Mouse (Mus musculus) olfactory bulb, adult 2 months (tissue): ENCODE results near the gene Gm6526. TPM values are rescaled to one million over a fixed set of nuclear protein-coding genes. Genes with fewer than 3 reads are reported as not detected.
"Not testable (repeated sequence)": the region's sequence is repeated elsewhere in the genome, so short reads cannot be mapped to it uniquely, and the experiment has no call there.

Experiments used
- H3K27ac ChIP-seq: fragments of 200-500 bp; 2 replicates; pipeline ENCODE4 v1.5.1; 2012; ENCODE audit warnings: low read depth, low read length; ENCODE audit not compliant: insufficient read depth
- H3K4me1 ChIP-seq: fragments of 200-500 bp; 2 replicates; pipeline ENCODE4 v1.6.1; 2012; ENCODE audit warnings: low read length; ENCODE audit not compliant: control insufficient read depth, insufficient read depth
- H3K4me3 ChIP-seq: fragments of 200-500 bp; 2 replicates; pipeline ENCODE4 v1.5.1; 2012; ENCODE audit warnings: mild to moderate bottlenecking, low read depth, low read length, moderate library complexity; ENCODE audit not compliant: insufficient read depth
- CTCF ChIP-seq: fragments of 200-500 bp; IDR thresholded peaks from 2 replicates; pipeline ENCODE4 v1.5.1; 2012; ENCODE audit warnings: low read depth, mild to moderate bottlenecking, low read length, moderate library complexity; ENCODE audit not compliant: insufficient read depth
- POLR2A ChIP-seq: fragments of 200-500 bp; IDR thresholded peaks from 2 replicates; pipeline ENCODE4 v1.6.1; 2012; ENCODE audit warnings: mild to moderate bottlenecking, low read depth, low read length, moderate library complexity; ENCODE audit not compliant: insufficient read depth
- WGBS: fragments of 180-500 bp; shearing (Covaris S2); methylation state at CpG from one replicate; pipeline ENCODE4 v1.1.7; 2018; 5-methylcytosine and 5-hydroxymethylcytosine counted together
- polyA plus RNA-seq: library from polyadenylated mRNA; stranded (reverse); fragments of >200 nt; gene quantifications from 2 replicates; pipeline ENCODE4 v1.2.4, GENCODE M21; 2012; ENCODE audit warnings: low replicate concordance; ENCODE audit not compliant: missing spikeins, insufficient read depth, insufficient read length

Gm6526 gene
- polyA plus RNA-seq = not detected in 2 replicates

- WGBS = 74% methylated on average over 4 of the region's 4 CpGs
- not testable (repeated sequence) for H3K27ac ChIP-seq, H3K4me1 ChIP-seq, H3K4me3 ChIP-seq
Observed at GRCm38 (mm10) chr14:43747566-43747965, at the start of gene Gm6526. TSS of gene Gm6526 (plus strand) at chr14:43747866.

DNA sequence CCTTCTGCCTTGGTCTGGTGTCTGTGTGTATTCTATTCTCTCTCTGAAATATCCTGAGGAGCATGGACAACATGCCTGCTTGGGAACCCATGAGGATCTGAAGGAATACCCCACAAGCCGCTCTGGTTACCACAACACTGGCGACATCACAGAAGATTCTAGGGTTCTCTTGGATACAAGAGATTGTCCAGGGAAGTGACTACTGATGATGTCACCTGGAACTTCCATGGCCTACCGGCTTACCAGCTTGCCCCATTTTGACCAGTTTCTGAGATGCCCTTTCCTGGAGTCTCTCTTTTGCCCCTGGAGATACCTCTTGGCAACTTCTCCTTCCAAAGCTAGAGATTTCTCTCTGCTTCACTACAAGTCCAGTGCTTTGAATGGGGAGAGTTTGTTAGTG is 20.3 kb upstream of the Gm6526 start, which contains the start of gene Gm16506:
Gene Gm16506 (minus strand): TSS at position 101 of the 400 bp plus-strand sequence.
- not testable (repeated sequence) for H3K27ac ChIP-seq, H3K4me1 ChIP-seq, H3K4me3 ChIP-seq
- 93% methylated on average over 2 of the region's 3 CpGs for WGBS

GRCm38 (mm10) chr14:43784645-43785044 is 37.0 kb downstream of the Gm6526 start, which contains the start of gene Gm8180:
TSS of gene Gm8180 (minus strand) at chr14:43784745.
- H3K27ac ChIP-seq, H3K4me3 ChIP-seq, H3K4me1 ChIP-seq: not testable (repeated sequence)
- 90% methylated on average over 3 of the region's 3 CpGs for WGBS

DNA sequence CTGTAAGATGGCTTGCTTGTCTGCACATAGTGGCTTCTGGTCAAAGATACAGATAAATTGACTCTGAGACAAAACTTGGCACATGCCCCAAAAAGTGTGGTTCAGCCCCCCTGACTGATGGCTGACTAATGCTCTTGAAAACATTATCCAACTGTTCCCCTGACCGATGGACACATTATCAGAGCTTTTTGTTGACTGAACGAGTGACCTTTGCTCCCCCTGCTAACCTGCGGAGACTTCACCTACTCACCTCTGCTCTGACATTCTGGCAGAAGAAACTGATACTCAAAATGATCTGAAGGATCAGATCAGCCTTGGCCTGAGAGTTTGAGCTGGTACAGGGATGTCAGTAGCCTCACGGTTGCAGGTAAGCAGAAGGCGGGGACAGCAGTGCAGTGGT is 46.1 kb downstream of the Gm6526 start:
- H3K27ac ChIP-seq, H3K4me3 ChIP-seq: not testable (repeated sequence)
- WGBS = 88% methylated on average over 5 of the region's 5 CpGs

DNA sequence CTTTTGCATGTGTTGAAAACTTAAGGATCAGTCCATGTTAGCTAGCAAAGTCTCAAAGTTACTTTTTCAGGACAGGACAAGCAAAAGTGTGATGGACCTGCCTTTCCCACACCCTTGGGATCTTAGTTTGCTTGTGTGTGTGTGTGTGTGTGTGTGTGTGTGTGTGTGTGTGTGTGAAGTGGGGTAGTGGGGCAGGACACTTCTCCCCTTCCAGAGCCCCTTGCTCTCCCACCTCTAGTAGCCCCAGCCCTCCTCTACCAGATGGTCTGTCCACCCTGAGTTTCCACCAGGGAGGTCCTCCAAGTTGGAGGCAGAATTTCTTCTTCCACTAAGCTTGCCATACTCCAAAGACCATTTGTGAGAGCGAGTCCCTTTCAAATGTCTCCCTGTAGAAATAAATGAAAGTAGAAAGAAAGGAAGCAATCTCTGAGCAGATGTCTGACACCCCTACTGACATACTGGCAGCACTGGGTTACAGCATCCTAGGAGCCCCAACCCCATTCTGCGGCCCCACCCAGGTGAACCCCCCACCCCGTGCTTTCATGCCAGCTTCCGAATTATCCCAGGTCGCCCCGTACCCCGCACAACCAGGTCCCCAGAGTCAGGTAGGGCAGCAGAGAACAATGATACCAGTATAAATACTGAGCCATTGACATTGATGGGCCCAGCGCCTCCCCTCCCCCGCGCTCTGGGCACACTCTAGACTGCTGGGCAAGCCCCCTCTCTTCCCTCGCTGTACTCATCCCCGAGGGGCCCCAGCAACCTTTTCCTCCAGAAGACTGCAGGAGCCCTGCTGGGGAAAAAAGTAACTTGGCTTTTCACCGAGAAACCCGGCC is 48.6 kb downstream of the Gm6526 start:
- TF ChIP-seq CTCF (no peak), POLR2A (no peak)
- Histone ChIP-seq H3K4me1 (peaks cover 9% of the 10 kb centered on the region; the same call in 1 of the 2 replicates), H3K4me3 (no peak overlapping the region), H3K27ac (no peak overlapping the region)
- 15% methylated on average over 14 of the region's 14 CpGs for WGBS

More for the DNA sequence above, 46.1 kb downstream of the Gm6526 start:
- H3K4me1 ChIP-seq = not testable (repeated sequence)

DNA sequence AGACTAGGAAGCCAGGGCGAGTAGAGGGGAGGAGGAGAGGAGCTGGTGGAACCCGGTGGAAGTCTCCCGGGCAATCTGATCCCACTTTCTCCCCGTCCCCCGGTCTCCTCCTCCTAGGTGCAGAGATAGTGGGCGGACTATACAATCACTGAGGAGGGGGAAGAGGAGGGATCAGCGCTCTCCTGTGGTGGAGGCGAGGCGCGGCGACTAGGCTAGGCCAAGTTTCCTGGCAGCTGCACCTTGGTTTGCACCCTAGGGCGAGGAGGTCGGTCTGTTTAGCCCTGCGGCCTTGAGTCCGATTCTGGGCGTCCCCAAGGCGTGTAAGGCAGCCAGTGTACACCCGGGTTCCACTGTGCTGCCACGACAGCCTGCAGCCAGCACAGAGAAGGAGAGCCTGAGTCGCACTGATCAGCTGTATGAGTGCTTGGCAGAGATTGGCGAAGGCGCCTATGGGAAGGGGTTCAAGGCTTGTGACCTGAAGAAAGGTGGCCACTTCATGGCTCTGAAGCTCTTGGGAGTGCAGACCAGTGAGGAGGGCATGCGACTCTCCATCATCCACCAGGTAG is 49.3 kb downstream of the Gm6526 start:
- WGBS = 14% methylated on average over 23 of the region's 23 CpGs
- H3K27ac ChIP-seq, H3K4me3 ChIP-seq, H3K4me1 ChIP-seq: not testable (repeated sequence)

DNA sequence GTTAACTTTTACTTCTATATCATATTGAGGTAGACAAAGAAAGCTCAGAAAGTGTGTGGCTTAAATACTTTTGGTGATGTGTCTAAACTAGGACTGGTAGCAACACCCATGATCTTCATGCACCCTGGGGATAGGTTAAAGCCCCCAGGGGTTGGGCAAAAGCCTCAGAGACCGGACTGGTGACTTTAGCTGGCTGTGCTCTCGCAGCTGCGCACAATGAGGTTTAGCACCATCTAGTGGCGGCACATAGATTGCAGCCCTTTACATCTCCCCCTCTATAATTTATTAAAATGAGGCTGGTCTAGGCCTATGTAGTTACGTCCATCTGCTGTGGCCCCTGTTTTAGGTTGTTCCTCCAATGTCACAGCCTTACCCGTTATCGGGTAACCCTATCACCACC is 56.8 kb downstream of the Gm6526 start:
- not testable (repeated sequence) for H3K27ac ChIP-seq, H3K4me1 ChIP-seq, H3K4me3 ChIP-seq
- 15% methylated on average over 7 of the region's 7 CpGs for WGBS

Other genes starting within 250 kb of the Gm6526 start
- not detected in 2 replicates for gene Gm5799, start 204.3 kb upstream of the Gm6526 start, polyA plus RNA-seq
- not detected in 2 replicates for gene Gm17654, start 168.7 kb upstream of the Gm6526 start, polyA plus RNA-seq
- not detected in 2 replicates for gene Gm10375, start 139.9 kb upstream of the Gm6526 start, polyA plus RNA-seq
- gene Gm8165, start 70.7 kb upstream of the Gm6526 start, polyA plus RNA-seq = not detected in 2 replicates
- gene Gm7324, start 50.0 kb upstream of the Gm6526 start, polyA plus RNA-seq = not detected in 2 replicates
- not detected in 2 replicates for gene Gm16506, start 20.4 kb upstream of the Gm6526 start, polyA plus RNA-seq
- gene Gm8180, start 36.9 kb downstream of the Gm6526 start, polyA plus RNA-seq = not detected in 2 replicates
- gene Ear1, start 127.7 kb downstream of the Gm6526 start, polyA plus RNA-seq = not detected in 2 replicates
- not detected in 2 replicates for gene Ear10, start 175.7 kb downstream of the Gm6526 start, polyA plus RNA-seq
- gene Gm8113, start 177.5 kb downstream of the Gm6526 start, polyA plus RNA-seq = not detected in 2 replicates
- not detected in 2 replicates for gene Ang5, start 209.2 kb downstream of the Gm6526 start, polyA plus RNA-seq